Mouse (Mus musculus) kidney, postnatal 25 days (tissue): ENCODE data around the gene Alg14.

Experiments used
- DNase-seq, 2 experiments: peaks; one replicate each; pipeline ENCODE4 v3.0.0; 2021; ENCODE audit warnings: mixed read lengths in 2 of 2

Gene Alg14

DNA sequence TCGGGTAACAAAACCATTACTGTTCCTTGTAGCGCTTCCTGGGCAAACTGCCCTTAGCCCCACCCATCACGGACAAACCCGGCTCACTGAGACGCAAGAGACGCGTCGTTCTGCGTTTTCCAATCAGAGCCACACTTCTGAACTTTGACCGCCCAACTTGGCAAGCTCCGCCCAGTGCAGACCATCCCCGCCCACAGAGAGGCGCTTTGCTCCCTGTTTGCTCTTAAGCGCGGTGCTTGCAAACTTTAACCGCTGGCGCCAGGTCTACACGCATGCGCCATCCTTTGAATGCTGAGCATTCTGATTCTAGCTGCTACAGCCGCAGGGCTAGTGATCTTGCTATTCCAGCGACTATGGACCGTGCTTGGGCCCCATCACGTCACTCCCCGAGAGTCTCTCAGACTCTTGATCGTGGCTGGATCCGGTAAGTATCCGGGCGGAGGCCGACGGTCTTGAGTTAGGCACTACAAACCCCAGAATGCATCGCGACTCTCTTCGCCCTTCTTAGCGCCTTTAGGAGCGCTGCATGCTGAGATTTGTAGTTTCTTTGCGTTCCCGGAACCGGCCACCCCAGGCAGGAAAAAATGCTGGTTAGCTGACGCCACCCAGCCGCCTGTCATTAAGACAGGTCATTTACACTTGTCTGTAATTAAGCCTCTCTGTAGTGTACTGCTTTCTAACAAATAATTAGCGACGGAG, at the start of gene Alg14:
Alg14 (plus strand) TSS at position 214 of the 699 bp plus-strand sequence.
- DNase-seq: peak; percentile 98

DNA sequence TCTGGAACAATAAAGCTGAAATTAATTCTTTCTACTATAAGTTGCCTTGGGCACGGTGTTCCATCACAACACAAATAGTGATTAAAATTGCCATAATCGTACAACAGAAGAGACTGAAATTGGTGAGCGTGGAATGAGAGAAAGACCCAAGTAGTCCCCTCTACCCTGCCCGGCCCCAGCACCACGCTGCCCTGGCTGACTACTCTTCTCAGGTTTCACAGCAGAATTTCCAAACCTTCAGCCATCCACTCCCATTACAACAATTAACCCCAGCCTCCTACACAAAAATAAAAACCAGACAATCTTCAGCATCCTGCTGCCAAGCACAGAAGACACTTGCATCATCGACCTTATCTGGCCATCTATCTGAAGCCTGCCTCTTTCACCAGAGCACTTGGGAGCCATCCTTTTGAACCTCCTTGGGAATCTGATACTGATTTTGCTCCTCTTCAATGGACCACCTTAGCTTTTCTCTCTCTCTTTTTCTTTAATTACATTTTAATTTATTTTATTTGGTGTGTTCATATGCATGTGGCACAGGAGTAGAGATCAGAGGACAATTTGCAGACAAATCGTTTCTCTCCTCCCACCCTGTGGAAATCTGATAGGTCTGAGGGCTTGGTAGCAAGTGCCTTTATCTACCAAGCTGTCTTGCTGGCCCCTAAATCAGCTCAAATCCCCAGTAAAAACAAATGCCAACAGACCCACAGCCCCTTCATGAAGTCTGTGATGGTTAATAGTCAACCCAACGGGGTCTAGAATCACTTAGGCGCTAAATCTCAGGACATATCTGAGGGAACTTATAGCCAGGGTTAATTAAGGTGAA, 49.2 kb upstream of the Alg14 start:
- DNase-seq: no peak

DNA sequence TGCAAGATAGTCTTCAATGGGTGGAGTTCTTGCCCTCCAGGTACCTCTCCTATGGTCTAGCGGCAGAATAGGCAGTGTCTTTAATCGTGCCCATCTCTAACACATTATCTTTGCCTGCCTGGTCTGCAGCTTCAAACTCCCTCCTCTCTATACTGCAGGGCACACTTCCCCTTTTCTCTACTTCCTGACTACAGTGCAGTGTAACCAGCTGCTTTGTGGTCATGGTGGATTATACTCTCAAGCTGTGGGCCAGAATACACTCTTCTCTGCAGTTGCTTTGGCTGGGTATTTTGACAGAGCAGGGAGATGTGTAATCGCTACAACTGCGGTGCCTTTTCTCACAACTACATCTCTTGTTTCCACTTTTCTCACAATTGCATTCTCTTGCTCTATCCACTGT, 48.6 kb upstream of the Alg14 start:
- DNase-seq: no peak

DNA sequence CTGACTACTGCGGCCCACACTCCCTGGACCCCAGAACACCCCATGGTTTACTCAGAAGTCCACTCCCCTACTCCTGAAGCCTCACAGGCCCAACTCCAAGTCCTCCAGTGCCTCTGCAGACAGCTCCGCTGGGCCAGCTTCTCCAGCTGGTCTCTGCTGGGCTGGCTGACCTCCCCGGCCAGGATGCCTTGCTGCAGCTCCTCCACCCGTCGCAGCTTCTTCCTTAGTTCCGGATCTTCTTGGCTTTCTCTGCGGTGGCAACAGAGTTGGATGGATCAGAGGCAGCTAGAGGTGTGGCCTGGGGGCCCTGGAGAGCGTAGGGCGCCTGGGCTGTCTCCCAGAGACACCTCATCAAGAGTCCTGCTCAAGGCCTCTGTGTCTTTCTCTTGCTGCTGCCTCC, 41.5 kb upstream of the Alg14 start:
- DNase-seq: no peak

DNA sequence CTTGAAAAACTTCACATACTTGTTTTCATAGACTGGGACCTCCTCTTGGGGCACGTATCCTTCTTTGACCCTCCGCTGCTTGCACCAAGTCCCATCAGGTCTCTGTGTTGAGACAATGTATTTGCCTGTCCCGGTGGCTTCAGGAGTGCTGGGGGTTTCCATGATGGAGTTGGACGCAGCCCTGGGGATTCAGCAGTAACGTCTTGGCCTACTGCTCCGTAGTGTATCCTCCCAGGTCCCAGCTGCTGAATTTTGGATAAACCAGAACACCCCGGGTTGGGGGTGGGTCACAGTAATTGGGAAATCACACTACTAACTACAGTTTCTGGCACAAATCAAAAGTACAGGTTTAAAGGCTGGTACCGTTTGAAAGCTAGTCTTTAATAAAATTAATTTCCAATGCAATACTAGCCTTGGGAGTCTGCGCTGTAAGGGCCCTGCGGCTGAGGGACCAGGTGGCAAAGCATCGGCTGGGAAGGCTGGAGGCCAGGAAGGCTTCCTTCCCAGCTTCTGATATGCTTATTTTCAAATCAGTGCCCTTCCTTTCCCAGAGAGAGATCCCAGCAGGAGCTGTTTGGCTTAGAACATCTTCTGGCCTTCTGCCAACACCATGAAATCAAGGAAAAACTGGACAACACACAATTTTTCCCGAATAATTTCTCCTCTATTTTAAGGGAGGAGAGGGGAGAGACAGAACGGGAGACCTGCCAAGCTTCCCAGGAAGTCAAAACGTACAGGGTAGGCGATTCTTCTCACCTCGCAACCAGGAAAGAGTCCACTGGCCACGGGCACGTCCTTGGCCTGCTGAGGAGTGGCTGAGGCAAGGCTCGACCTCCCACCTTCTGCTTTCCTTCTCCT, 40.8 kb upstream of the Alg14 start:
- DNase-seq: peak in 1 of 2 experiments; percentile 6

DNA sequence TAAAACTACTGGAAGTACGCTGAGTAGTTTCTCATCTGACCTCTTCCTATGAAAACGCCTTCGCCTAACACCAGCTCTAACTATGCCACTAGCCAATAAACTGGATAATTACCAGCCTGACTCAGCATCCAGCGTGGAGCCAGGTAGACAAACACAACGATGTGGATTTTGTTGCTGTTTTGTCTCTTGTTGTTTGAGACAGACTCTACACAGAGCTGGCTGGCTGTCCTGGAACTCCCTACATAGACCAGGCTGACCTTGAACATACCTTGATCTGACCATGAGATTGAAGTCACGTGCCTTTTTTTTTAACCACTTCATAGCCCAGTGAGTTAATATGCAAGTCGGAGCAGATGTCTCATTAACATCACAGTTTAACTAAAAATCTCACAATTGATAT, 36.1 kb upstream of the Alg14 start:
- DNase-seq: no peak

DNA sequence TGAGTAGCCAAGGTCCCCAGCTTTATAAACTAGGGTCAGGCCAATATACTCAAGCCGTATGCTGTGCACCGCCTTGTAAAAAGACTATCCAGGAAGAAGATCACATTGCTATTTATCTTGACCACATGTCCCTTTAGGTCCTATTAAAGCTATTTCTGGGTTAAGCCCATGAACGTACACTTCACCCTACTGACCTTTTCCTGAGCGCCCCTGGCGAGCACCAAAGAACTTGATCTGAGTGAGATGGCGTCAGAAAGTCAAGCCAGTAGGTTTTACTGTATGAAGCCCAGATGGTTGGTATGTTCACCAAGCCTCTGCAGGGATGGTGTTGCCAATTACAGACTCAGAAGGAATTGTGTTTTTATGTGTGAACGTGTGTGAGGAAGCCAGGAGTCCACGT, 35.4 kb upstream of the Alg14 start:
- no peak for DNase-seq

DNA sequence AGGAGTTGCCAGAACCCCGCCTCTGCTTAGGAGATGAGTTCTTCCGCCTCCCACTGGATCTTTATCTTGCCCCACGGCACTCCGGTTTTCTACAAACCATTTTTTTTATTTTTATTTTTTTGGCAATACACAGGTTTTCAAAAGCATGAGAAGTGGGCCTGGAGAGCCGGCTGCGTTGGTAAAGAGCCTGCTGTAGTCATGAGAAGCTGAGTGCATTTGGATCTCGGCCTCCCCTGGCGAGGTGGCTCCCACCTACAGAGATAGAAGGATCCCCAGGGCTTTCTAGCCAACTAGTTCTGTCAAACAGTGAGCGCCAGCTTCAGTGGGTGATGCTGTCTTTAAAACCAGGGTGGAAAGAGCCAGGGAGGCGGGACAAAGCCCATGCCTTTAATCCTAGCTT, 34.2 kb upstream of the Alg14 start:
- DNase-seq: no peak

DNA sequence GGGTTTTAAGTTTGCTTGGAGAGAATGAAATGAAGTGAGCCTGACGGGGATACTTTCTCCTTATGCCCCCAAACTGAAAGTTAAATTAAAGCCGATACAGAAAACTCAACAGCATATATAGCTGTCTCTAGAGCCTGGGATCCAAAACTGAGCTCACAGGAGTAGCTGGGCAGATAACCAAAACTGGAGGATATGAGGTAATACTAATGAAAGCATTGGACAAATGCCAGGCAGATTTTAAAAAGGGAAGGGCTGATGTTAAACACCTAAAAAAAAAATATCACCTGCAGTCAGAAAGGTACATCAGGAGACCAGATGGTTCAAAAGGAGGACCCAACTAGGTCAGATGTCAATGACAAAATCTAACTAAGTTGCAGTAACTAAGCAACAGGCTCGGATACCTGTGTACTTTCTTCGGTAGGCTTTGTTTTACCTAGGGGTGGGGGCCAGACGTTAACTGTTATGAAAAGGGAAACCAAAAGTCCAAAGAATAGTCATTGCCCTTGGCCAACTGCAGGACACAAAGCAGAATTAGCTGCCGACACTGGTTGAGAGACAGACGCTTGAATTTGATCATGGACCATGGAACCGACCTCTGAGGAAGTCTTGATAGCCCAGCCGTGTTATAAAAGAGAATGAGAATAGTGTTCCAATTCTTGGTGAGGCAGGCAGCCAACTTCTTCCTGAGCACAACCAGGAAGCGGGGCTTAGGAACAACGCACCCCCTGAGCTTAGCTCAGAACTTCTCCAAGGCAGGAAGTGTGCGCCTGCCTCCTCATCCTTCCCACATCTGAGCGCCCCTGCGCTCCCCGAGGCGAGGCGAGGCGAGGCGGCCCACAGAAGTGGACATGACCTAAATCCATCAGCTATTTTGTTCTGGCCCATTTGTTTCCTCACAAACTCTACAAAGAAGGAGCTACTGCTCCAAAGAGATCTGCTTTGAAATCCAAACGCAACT, 32.8 kb upstream of the Alg14 start:
- DNase-seq: peak in 1 of 2 experiments; percentile 30

DNA sequence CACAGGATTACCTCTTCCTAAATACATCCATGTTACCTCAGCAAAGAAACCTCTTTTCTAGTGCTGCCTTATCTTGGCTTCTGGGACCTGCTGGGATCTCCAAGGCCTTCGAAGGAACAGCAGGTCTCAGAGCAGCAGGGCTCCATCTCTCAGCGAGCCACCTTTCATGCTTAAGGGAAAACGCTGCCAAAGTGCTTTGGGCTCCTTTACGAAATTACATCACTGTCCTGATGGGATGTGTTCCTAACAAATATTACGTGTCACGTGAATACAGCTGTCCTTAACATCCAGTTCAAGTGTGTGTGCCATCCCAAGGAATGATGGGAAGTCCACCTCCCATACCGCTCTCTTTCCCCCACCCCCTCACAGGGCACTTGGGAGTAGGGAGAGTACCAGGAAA, 31.5 kb upstream of the Alg14 start:
- DNase-seq: no peak

DNA sequence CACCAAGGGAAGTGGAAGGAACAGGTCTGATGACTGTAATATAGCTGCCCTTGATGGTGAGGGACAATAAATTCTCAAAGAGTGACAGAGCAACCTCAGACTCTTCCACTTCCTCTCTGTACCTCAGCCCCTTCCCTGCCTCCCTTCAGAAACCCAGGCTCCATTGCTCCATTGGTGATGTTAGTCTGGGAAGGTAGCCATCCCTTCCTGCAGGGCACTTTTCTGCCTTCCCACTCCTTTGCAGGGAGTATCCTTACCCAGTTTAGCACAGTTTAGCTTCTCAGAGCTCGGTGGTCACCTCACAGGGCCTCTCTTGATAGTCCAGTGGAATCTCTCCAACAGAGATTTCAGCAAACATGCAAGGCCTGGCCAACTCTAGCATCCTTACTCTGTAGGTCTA, 30.7 kb upstream of the Alg14 start:
- DNase-seq: no peak

DNA sequence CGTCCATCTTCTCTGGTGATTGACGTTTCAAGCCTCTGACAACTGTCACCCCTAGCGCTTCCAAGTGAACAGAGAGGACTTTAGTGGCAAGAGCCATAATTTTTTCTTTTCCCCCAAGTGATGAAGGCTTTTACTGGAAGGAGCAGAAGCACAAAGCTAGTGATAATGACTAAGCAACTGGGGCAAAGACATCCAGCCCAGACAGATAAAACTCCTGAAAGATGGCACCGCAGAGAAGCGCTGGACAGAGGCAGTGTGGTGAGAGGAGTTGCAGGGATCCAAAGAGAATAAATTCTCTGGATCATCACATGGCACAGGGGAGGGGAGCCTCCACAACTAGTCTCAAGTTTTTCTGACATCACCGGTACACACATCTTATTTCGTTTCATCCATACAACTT, 30.3 kb upstream of the Alg14 start:
- no peak for DNase-seq

DNA sequence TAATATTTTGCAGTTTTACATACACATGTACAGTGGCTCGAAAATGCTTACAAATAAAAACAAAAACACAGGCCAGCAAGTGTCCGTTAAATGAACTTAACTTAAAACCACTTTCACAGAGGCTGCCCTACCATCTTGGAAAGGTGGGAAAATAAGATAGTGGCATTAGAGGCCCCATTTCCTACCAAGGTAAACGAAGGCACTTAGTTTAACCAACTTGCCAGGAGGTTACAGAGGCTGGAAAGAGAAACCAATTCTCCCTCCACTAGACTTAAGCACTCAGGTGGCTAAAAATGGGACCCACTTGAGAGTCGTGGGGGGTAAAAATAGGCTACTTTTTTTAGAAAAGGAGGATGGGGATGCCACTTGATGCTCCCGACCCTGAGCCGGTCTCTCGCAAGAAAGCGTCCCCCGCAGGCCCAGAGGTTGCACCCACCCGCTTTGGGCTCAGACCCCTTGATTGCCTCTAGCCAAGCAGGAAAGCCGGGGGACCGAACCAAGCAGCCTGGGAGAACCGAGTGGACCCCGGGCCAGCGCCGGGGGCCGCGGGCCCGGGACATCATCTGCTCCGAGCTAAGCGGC, 29.5 kb upstream of the Alg14 start:
- no peak for DNase-seq

DNA sequence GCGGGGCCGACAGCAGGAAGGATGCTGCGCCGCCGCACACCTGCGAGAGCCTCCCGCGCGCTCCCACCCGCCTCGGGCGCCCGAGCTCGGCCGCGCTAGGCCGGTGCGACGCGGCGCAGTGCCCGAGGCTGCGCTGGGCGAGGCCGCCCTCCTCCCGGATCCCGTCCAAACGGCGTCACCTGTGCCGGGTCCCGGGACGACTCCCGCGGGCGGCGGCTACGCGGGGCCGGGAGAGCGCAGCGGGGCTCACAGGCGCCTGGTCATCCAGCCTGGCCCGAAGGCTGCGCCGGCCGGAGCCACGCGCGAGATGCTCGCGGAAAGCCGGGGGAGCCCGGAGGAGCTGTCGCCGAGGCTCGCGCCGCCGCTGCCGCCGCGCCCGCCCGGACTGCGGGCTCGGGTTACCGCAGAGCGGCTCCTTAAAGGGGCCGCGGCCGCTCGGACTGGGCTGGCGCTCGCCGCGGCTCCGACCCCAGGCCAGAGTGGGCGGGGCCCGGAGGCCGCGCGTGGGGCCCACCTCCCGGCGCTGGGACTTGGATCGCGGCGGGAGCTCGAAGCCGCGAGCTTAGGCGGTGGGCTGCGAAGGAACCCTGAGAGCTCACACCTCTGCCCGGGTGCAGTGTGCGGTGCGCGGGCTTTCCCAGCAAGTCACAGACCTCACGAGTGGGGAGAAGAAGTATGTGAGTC, 28.9 kb upstream of the Alg14 start:
- DNase-seq: peak; percentile 38 to 68

DNA sequence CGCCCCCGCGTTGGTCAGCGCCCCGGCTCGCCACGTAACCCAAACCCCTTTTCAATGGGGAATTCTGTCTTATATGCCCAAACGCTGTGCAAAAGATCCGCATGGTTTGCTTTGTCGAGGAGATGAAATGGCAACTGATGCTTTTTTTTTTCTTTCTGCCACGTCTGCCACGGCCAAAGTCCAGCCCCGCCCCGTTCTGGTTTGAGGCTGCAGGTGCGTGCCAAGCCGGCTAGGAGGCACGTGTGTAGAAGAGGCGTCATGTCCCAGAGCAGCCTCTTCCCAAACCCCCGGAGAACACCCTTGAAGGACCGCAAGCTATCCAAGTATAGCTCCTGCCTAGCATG, 28.4 kb upstream of the Alg14 start:
- DNase-seq: peak; percentile 85 to 91

DNA sequence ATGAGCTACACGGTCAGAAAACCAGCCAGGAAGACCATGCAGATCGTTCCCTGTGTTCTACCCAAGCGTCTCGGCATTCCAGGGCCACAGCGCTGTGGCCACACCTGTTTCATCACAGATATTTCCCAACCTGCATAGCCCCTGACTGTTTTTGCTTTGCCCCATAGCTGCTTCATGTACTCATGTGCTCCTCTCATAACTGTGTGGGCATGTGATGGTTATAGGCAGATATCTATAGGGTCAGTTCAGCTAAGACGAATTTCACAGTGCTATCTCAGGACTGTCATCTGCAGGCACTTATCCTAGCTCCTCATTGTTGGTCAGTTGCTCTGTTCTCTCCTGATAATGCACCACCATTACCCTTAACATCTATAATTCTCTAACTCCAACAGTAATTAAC, 27.3 kb upstream of the Alg14 start:
- no peak for DNase-seq

DNA sequence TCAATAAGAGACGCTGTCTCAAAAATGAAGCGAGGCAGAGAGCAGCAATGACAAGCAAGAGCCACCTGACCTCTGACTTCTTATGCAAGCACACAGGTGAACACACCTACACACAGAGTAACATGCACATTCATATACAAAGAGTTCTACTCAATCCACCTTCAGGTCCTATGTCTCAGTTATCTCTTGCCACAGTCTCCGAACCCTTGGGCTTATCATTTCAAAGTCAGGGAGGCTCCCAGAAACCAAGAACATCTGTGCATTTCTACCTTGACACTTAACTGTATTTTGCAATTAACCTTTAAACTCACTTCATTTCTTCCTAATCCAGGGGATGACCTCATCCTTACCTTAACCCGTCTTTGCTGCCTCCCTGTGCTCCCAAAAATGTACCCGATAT, 24.3 kb upstream of the Alg14 start:
- DNase-seq: no peak

DNA sequence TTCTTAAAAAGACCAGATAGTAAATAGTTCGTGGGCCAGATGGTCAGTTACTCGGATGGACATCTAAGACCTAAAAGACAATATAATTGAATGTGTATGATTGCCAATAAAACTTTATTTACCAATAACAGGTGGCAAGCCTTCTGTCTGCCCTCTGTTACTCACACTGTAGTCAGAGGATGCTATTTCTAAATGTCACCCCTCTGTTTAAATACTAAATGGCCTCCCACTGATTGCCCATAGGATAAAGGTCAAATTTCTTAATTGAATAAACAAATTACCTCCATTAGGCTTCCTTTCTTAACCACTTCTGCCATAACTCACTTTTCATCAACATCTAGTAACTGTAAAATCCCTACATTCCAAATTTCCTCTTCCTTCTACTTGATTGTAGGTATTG, 19.0 kb upstream of the Alg14 start:
- no peak for DNase-seq

DNA sequence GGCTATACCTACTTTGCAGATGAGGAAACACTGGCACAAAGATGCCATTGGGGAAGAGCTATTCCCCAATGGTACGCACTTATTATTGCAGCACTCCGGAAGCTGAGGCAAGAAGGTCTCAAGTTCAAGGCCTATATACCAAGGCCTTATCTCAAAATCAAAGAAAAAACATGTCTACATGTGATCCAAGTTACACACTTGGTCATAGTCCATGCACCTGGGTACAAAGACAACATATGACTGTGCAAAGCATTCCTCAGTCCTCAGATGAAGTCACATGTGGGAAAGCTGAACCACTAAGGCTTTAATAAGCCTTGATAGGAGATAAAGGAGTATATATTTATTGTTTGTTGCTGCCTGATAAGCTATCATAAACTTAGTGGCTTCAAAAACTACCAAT, 17.6 kb upstream of the Alg14 start:
- no peak for DNase-seq

DNA sequence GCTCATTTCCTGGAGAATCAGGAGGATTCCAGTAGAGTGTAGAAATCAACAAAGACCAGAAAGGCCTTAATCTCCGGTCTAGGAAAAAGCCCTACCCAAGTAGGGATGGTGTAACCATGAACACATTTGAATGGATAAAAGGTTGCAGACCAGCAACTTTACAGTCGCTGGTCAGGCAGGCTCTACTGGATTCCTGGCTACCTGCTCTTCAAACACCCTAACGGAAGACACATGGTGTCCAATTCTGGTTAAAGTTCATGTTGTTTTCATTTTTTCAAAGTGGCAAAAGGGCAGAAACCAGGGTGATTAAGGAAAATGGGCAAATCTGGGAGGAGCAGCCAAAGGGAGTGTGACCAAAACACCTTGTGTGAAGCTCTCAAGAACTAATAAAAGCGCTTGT, 14.6 kb upstream of the Alg14 start:
- no peak for DNase-seq

DNA sequence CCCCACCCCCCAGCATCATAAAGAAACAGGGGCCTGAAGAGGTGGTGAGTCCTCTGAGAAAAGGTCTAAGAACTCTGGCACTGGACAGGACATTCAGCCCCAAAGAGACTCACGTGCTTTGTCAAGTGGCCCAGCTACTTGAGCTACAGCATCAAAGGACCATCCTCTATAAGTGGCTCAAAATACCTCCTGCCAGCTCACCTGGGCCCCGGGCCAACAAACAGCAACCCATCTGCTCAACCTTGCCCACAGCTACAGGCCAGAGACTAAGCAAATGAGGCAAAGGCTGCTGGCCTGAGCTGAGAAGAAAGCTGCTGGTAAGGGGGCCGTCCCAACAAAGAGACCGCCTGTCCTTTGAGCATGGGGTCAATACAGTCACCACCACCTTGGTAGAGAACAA, 14.0 kb upstream of the Alg14 start:
- DNase-seq: no peak
